Mouse (Mus musculus) heart, adult 9 months (tissue): ENCODE measurements at regions not wholly inside any gene's neighbourhood (a gene's known extent, or its start where the extent isn't known, plus 50 kb on each side); places are given as distances from the start of the nearest gene placed in this dataset.

ENCODE experiments used
- DNase-seq, 2 experiments: peaks; one replicate each; pipeline ENCODE4 v3.0.0; 2022; ENCODE audit warnings: low spot score in 2 of 2

DNA sequence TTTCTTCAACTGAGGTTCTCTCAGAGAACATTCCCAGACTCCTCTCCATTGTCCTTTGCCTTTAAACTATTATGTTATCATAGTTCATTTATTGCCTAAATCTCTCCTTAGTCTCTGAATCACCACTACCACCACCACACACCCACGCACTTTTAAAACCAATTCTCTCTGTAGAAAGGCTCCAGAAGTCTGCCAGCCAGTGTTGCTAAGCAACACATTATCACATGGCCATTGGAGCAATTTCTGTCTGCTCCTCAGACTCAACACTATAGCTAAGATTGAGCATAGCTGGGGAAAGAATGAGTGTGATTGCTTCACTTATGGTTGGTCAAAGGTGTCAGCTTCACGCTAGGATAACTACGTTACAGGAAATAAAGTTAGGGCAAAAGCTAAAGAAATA is 59.3 kb downstream of the Trap1a start:
- DNase-seq, result no peak

DNA sequence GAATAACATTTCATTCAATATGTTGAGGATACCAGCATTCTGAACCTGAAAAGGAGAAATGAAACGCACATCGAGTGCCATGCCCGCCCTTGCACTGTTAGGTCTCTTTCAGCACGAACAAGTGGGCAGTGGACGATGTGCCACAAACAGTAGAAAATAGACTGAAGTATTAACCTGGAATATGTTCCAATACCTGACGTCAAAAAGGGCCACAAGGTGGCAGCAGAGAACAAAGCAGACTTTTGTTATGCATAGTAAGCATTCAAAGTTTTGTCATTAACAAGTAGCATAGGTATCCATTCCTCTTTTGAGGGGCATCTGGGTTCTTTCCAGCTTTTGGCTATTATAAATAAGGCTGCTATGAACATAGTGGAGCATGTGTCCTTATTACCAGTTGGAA is 63.5 kb upstream of the D330045A20Rik start:
- DNase-seq, result peak in 1 of 2 experiments; percentile 19

DNA sequence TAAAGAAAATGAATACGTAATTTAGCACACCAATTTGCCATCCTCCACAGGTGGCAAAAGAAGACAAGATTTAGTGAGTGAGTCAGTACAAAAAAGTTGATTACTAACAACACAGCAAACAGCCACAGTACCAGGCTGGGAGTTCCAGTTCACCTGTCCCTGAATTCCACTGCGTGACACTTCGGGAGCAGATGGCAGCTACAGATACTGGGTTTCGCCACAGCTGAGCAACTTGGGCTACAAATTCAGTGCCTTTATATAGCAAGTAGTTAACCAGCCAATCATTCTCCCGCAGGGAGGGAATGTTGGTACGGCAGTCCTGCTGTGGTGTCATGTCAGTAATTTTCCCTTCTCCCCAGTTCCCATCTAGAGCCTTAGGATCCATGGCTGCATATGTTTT is 60.3 kb upstream of the D330045A20Rik start:
- DNase-seq, result no peak

DNA sequence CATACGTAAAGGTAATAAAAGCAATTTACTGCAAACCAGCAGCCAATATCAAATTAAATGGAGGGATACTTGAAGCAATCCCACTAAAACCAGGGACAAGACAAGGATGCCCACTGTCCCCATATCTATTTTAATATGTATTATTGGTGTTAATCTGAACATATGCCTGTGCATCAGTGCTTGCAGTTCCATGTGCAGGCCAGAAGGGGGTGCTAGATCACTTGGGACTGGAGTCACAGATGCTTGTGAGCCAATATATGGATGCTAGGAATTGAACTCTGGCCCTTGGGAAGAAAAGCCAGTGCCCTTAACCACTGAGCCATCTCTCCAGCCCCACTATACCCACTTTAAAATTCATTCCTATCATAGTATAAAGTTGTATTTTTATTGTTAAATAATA is 55.9 kb upstream of the D330045A20Rik start:
- no peak for DNase-seq
